Mouse (Mus musculus): ENCODE results near the gene Atf5. TPM values are rescaled to one million over a fixed set of nuclear protein-coding genes. Genes with fewer than 3 reads are reported as not detected.

The Atf5 gene
- 5.8 TPM for polyA plus RNA-seq (2014; fragmentation: Illumina TruSeq; extraction: RNeasy Lipid Tissue Mini Kit (QIAGEN cat#74804))

DNA sequence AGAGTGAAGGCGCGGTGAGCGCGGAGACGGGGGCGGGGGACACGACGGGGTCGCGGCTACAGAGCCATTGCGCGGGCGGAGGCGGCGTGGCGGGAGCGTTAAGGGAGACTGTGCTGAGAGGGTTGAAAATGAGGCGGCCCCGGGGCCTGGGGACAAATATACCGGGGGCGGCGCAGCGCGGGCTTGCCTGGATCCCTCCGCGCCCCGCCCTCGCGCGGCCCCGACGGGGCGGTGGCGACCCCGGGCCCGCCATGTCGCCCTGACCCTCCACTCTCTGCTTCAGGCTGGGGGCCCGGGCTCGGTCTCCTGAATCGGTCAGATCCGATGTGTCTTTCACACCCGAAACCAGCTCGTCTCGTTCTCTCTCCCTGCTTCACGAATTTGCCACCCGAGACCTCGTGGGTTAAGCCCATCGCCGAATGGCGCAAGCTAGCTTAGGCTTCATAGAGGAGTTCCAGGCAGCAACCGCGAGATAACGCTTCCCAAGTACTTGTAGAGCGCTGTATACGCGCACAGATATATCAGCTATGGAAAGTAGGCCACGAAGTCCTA lies at the start of gene Atf5:
Gene Atf5 (minus strand): TSS at position 189 of the 552 bp plus-strand sequence.

DNA sequence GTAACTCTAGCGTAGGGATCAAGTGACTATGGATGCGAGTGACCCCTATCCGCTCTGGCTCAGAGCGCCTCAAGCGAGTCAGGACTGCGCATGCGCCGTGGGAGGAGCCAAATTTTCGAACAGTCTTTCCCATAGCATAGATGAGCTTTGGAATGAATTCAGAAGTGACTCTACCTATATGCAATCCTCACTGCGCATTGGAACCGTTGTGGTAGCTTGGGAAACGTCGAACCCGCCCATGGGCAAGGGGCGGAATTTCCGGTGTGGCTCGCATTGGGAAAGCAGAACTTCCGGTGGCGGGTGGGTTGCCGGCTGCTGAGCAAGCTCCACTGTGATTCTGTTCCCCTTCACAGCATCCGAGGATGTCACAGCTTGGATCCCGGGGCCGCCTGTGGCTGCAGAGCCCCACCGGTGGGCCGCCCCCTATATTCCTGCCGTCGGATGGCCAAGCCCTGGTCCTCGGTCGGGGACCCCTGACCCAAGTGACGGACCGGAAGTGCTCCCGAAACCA lies 40.6 kb upstream of the Atf5 start, which contains the start of gene Pnkp:
Gene Pnkp (plus strand): TSS at position 98 of the 511 bp plus-strand sequence.

DNA sequence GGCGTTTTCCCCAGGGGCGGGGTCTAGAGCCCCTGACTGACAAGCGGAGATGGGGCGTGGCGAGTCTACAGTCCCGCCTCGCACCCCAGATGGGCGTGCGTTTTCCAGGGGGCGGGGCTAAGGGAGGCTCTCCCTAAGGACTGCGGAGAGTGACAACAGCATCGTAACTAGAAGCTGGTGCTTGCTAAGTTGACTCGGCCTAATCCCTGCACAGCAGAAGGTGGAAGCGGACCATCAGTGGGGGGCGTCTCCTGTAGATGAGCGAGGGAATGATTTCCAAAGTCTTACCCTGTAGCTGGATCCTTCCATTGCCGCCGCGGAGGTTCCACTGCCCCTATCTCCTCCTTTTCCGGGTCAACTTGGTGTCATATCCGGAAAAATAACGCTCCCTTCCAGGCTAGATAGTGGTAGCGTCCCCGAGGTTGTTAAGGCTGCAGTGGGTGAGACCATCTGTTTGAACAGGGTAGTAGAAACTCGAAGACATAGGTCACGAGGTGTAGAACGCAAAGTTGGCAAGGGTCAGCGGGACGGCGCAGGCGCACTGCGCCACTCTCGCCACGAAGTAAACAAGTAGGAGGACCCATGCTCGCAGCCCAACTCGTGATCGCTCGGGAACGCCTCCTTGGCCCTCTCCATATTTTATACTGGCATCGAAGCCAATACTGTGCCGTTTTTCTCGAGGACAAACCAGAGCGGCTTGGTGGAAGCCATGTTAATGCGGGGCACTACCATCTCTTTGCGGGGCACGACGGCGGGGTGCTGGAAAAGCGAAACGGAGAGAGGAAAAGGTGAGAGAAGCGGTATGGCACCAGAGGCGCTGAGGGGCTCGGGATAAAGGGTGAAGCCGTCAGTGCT lies 32.3 kb upstream of the Atf5 start, which contains the start of the genes Akt1s1 and Tbc1d17:
Gene Akt1s1 (plus strand): TSS at position 431 of the 855 bp plus-strand sequence.
Gene Tbc1d17 (minus strand): TSS at position 519 of the 855 bp plus-strand sequence.

DNA sequence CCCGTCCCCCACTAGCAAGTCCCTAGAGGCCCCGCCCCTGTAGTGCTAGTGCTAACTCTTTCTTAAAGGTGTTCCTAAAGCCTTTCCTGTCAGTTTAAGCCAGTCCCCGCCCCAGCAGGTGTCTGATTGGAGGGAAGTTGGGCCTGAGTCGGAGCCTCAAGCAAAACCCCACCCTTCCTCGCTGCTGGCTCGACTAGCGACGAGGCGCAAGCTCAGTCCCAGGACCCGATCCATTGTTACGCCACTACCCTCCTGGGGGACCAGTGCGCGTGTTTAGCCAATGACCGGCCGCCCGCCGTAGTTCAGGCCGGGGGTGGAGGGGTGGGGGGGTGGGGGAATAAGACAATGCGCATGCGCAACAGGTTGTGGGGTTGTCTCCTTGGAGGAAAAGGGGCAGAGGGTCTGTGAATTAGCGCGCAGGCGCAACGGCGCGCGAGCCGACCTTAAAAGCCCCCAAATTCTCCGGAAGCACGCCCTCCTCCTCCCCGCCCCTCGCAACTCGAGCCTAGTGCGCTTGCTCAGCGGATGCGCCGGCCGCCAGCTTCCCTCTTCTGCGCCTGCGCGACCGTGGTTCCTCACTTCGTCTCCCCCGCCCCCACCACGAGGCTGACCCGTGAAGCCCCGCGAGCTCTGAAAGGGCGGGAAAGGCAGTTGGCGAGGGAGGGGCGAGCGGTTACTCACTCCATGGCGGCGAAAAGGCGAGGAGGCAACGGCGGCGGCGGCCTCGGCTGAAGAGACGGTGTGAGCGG lies 563 bp downstream of the Atf5 start, which contains the start of the genes Nup62 and Il4i1:
Gene Nup62 (plus strand): TSS at position 368 of the 749 bp plus-strand sequence.
Gene Il4i1 (plus strand): TSS at position 667 of the 749 bp plus-strand sequence.

Other genes starting within 250 kb of the Atf5 start
- gene Napsa, start 244.3 kb downstream of the Atf5 start, polyA plus RNA-seq (2014; fragmentation: Illumina TruSeq; extraction: RNeasy Lipid Tissue Mini Kit (QIAGEN cat#74804)), result not detected
- not detected for gene Kcnc3, start 226.0 kb downstream of the Atf5 start, polyA plus RNA-seq (2014; fragmentation: Illumina TruSeq; extraction: RNeasy Lipid Tissue Mini Kit (QIAGEN cat#74804))
- not detected for gene Myh14, start 145.8 kb downstream of the Atf5 start, polyA plus RNA-seq (2014; fragmentation: Illumina TruSeq; extraction: RNeasy Lipid Tissue Mini Kit (QIAGEN cat#74804))
- not detected for gene Izumo2, start 107.9 kb downstream of the Atf5 start, polyA plus RNA-seq (2014; fragmentation: Illumina TruSeq; extraction: RNeasy Lipid Tissue Mini Kit (QIAGEN cat#74804))
- gene Vrk3, start 68.2 kb downstream of the Atf5 start, polyA plus RNA-seq (2014; fragmentation: Illumina TruSeq; extraction: RNeasy Lipid Tissue Mini Kit (QIAGEN cat#74804)), result 3.8 TPM
- 2.2 TPM for gene Zfp473, start 65.6 kb downstream of the Atf5 start, polyA plus RNA-seq (2014; fragmentation: Illumina TruSeq; extraction: RNeasy Lipid Tissue Mini Kit (QIAGEN cat#74804))
- gene Nup62, start 570 bp downstream of the Atf5 start, polyA plus RNA-seq (2014; fragmentation: Illumina TruSeq; extraction: RNeasy Lipid Tissue Mini Kit (QIAGEN cat#74804)), result 5.9 TPM
- not detected for gene Il4i1, start 271 bp downstream of the Atf5 start, polyA plus RNA-seq (2014; fragmentation: Illumina TruSeq; extraction: RNeasy Lipid Tissue Mini Kit (QIAGEN cat#74804))
- gene Akt1s1, start 32.3 kb upstream of the Atf5 start, polyA plus RNA-seq (2014; fragmentation: Illumina TruSeq; extraction: RNeasy Lipid Tissue Mini Kit (QIAGEN cat#74804)), result 1.7 TPM
- 0.71 TPM for gene Tbc1d17, start 32.4 kb upstream of the Atf5 start, polyA plus RNA-seq (2014; fragmentation: Illumina TruSeq; extraction: RNeasy Lipid Tissue Mini Kit (QIAGEN cat#74804))
- not detected for gene Pnkp, start 40.5 kb upstream of the Atf5 start, polyA plus RNA-seq (2014; fragmentation: Illumina TruSeq; extraction: RNeasy Lipid Tissue Mini Kit (QIAGEN cat#74804))
- gene Ptov1, start 53.1 kb upstream of the Atf5 start, polyA plus RNA-seq (2014; fragmentation: Illumina TruSeq; extraction: RNeasy Lipid Tissue Mini Kit (QIAGEN cat#74804)), result not detected
- gene Med25, start 76.1 kb upstream of the Atf5 start, polyA plus RNA-seq (2014; fragmentation: Illumina TruSeq; extraction: RNeasy Lipid Tissue Mini Kit (QIAGEN cat#74804)), result 2.5 TPM
- 3.2 TPM for gene Fuz, start 79.4 kb upstream of the Atf5 start, polyA plus RNA-seq (2014; fragmentation: Illumina TruSeq; extraction: RNeasy Lipid Tissue Mini Kit (QIAGEN cat#74804))
- gene Ap2a1, start 112.8 kb upstream of the Atf5 start, polyA plus RNA-seq (2014; fragmentation: Illumina TruSeq; extraction: RNeasy Lipid Tissue Mini Kit (QIAGEN cat#74804)), result 20.6 TPM
- gene Tsks, start 126.5 kb upstream of the Atf5 start, polyA plus RNA-seq (2014; fragmentation: Illumina TruSeq; extraction: RNeasy Lipid Tissue Mini Kit (QIAGEN cat#74804)), result not detected
- 0.88 TPM for gene Cpt1c, start 158.2 kb upstream of the Atf5 start, polyA plus RNA-seq (2014; fragmentation: Illumina TruSeq; extraction: RNeasy Lipid Tissue Mini Kit (QIAGEN cat#74804))
- gene Prmt1, start 169.9 kb upstream of the Atf5 start, polyA plus RNA-seq (2014; fragmentation: Illumina TruSeq; extraction: RNeasy Lipid Tissue Mini Kit (QIAGEN cat#74804)), result 8.2 TPM
- gene Irf3, start 181.0 kb upstream of the Atf5 start, polyA plus RNA-seq (2014; fragmentation: Illumina TruSeq; extraction: RNeasy Lipid Tissue Mini Kit (QIAGEN cat#74804)), result 8.4 TPM
- 2.0 TPM for gene Bcl2l12, start 182.1 kb upstream of the Atf5 start, polyA plus RNA-seq (2014; fragmentation: Illumina TruSeq; extraction: RNeasy Lipid Tissue Mini Kit (QIAGEN cat#74804))
- 2.2 TPM for gene Scaf1, start 199.7 kb upstream of the Atf5 start, polyA plus RNA-seq (2014; fragmentation: Illumina TruSeq; extraction: RNeasy Lipid Tissue Mini Kit (QIAGEN cat#74804))
- gene Rras, start 201.3 kb upstream of the Atf5 start, polyA plus RNA-seq (2014; fragmentation: Illumina TruSeq; extraction: RNeasy Lipid Tissue Mini Kit (QIAGEN cat#74804)), result 4.0 TPM
- 0.40 TPM for gene Prr12, start 236.2 kb upstream of the Atf5 start, polyA plus RNA-seq (2014; fragmentation: Illumina TruSeq; extraction: RNeasy Lipid Tissue Mini Kit (QIAGEN cat#74804))
- 9.1 TPM for gene Nosip, start 245.8 kb upstream of the Atf5 start, polyA plus RNA-seq (2014; fragmentation: Illumina TruSeq; extraction: RNeasy Lipid Tissue Mini Kit (QIAGEN cat#74804))
- gene Prrg2, start 246.0 kb upstream of the Atf5 start, polyA plus RNA-seq (2014; fragmentation: Illumina TruSeq; extraction: RNeasy Lipid Tissue Mini Kit (QIAGEN cat#74804)), result 4.7 TPM

Data from ovary, adult 10 weeks (tissue).